Mouse (Mus musculus) kidney, embryonic 14.5 days (tissue): ENCODE data around the gene BC005561. TPM values are rescaled to one million over a fixed set of nuclear protein-coding genes. Genes with fewer than 3 reads are reported as not detected.

Source experiments
- ATAC-seq: fragments of 200-750 bp; cut with Nextera tagmentation; 2 replicates; pipeline ENCODE4 v1.8.0; 2017; ENCODE audit warnings: moderate number of reproducible peaks, mild to moderate bottlenecking, moderate TSS enrichment, moderate library complexity; ENCODE audit not compliant: low FRiP score, low TSS enrichment
- H3K27ac ChIP-seq: fragments of 300-500 bp; sonication (generic); 2 replicates; pipeline ENCODE4 v1.5.1; 2014; ENCODE audit warnings: low read depth, mild to moderate bottlenecking, low read length, moderate library complexity, mixed read lengths
- H3K27me3 ChIP-seq: fragments of 300-500 bp; sonication (generic); 2 replicates; pipeline ENCODE4 v1.6.1; 2014; ENCODE audit warnings: mild to moderate bottlenecking, low read length; ENCODE audit not compliant: control insufficient read depth, insufficient read depth
- H3K36me3 ChIP-seq: fragments of 300-500 bp; sonication (generic); 2 replicates; pipeline ENCODE4 v1.6.1; 2014; ENCODE audit warnings: low read length, mixed read lengths; ENCODE audit not compliant: control insufficient read depth, insufficient read depth
- H3K4me1 ChIP-seq: fragments of 300-500 bp; sonication (generic); 2 replicates; pipeline ENCODE4 v1.6.1; 2014; ENCODE audit warnings: low read length, mixed read lengths; ENCODE audit not compliant: control insufficient read depth, insufficient read depth
- H3K4me2 ChIP-seq: fragments of 300-500 bp; sonication (generic); replicated peaks from 2 replicates; pipeline ENCODE4 v1.6.1; 2014; ENCODE audit warnings: low read depth, mild to moderate bottlenecking, low read length
- H3K4me3 ChIP-seq: fragments of 300-500 bp; sonication (generic); 2 replicates; pipeline ENCODE4 v1.5.1; 2014; ENCODE audit warnings: mild to moderate bottlenecking, low read length
- H3K9ac ChIP-seq: fragments of 300-500 bp; sonication (generic); 2 replicates; pipeline ENCODE4 v1.6.1; 2014; ENCODE audit warnings: low read depth, mild to moderate bottlenecking, low read length, moderate library complexity
- H3K9me3 ChIP-seq: fragments of 300-500 bp; sonication (generic); 2 replicates; pipeline ENCODE4 v1.6.1; 2016; ENCODE audit warnings: low read length; ENCODE audit not compliant: control insufficient read depth
- WGBS: fragments of 180-500 bp; shearing (Covaris S2); extraction: QIAGEN DNeasy Blood & Tissue Kit; methylation state at CpG from one replicate; pipeline ENCODE4 v1.1.7; 2014; 5-methylcytosine and 5-hydroxymethylcytosine counted together
- polyA plus RNA-seq: library from polyadenylated mRNA; unstranded; fragments of >200 nt; fragmentation: Nextera tagmentation; extraction: Ambion mirVana; gene quantifications from 2 replicates; pipeline ENCODE4 v1.2.1, GENCODE M21; 2014

Gene BC005561
- 15.9 and 16.3 TPM in 2 replicates for polyA plus RNA-seq

- no peaks in the 10 kb centered on the region for H3K27me3 ChIP-seq
- peak within 1 kb of the TSS; percentile 70 for H3K4me2 ChIP-seq
- peaks cover 6% of the 10 kb centered on the region for H3K4me1 ChIP-seq
- peaks cover 17% of the 10 kb centered on the region for H3K36me3 ChIP-seq
- H3K4me3 ChIP-seq, result peak within 1 kb of the TSS; percentile 83
- peak within 1 kb of the TSS; percentile 89 for H3K9ac ChIP-seq
- peak; percentile 96 for ATAC-seq
- peak within 1 kb of the TSS; percentile 87 for H3K27ac ChIP-seq
- peaks cover 4% of the 10 kb centered on the region for H3K9me3 ChIP-seq
- under 1% methylated on average over 59 of the region's 83 CpGs for WGBS
These were observed at the start of gene BC005561 for GRCm38 (mm10) chr5:104508195-104508891. Gene BC005561, plus strand, starts transcription at chr5:104508352.

GRCm38 (mm10) chr5:104458832-104459705 lies 49.1 kb upstream of the BC005561 start, which contains the start of gene Pkd2:
Gene Pkd2, plus strand, starts transcription at chr5:104459450.
- Histone ChIP-seq H3K4me3 (peak within 1 kb of the TSS; percentile 87), H3K27ac (peak within 1 kb of the TSS; percentile 96), H3K4me2 (peak within 1 kb of the TSS; percentile 79), H3K9ac (peak within 1 kb of the TSS; percentile 96), H3K4me1 (peaks cover 9% of the 10 kb centered on the region; the same call in 1 of the 2 replicates), H3K36me3 (peaks cover 13% of the 10 kb centered on the region), H3K27me3 (no peaks in the 10 kb centered on the region), H3K9me3 (no peaks in the 10 kb centered on the region)
- peak; percentile 94 for ATAC-seq
- 9% methylated on average over 45 of the region's 46 CpGs for WGBS

- H3K27ac ChIP-seq, result peak overlapping the region; percentile 96
- peaks cover 9% of the 10 kb centered on the region; the same call in 1 of the 2 replicates for H3K4me1 ChIP-seq
- peaks cover 15% of the 10 kb centered on the region for H3K36me3 ChIP-seq
- WGBS, result under 1% methylated on average over 54 of the region's 82 CpGs
- H3K9me3 ChIP-seq, result no peaks in the 10 kb centered on the region
- peak overlapping the region; percentile 79 for H3K4me2 ChIP-seq
- peak overlapping the region; percentile 87 for H3K4me3 ChIP-seq
- peak; percentile 75 for ATAC-seq
- no peaks in the 10 kb centered on the region for H3K27me3 ChIP-seq
- peak overlapping the region; percentile 96 for H3K9ac ChIP-seq
These were observed 48.3 kb upstream of the BC005561 start for GRCm38 (mm10) chr5:104459706-104460455.

GRCm38 (mm10) chr5:104460456-104460838 lies 47.7 kb upstream of the BC005561 start:
- Histone ChIP-seq H3K36me3 (peaks cover 20% of the 10 kb centered on the region), H3K27ac (peak overlapping the region; percentile 96; the same call in 1 of the 2 replicates), H3K27me3 (no peaks in the 10 kb centered on the region), H3K4me3 (peak overlapping the region; percentile 87), H3K4me2 (peak overlapping the region; percentile 79), H3K9ac (peak overlapping the region; percentile 96), H3K4me1 (peaks cover 9% of the 10 kb centered on the region; the same call in 1 of the 2 replicates), H3K9me3 (no peaks in the 10 kb centered on the region)
- 32% methylated on average over 3 of the region's 3 CpGs for WGBS
- no peak for ATAC-seq

- Histone ChIP-seq H3K9ac (peak overlapping the region; percentile 9; the same call in 1 of the 2 replicates), H3K36me3 (peaks cover 25% of the 10 kb centered on the region), H3K27ac (no peak overlapping the region), H3K4me3 (peak overlapping the region; percentile 87), H3K4me2 (peak overlapping the region; percentile 79), H3K4me1 (peaks cover 9% of the 10 kb centered on the region; the same call in 1 of the 2 replicates), H3K27me3 (no peaks in the 10 kb centered on the region), H3K9me3 (no peaks in the 10 kb centered on the region)
- 9% methylated on average over 6 of the region's 7 CpGs for WGBS
- ATAC-seq, result no peak
These were observed 47.3 kb upstream of the BC005561 start for GRCm38 (mm10) chr5:104460856-104461255.

- 89% methylated on average over 8 of the region's 8 CpGs for WGBS
- H3K36me3 ChIP-seq, result peaks cover 52% of the 10 kb centered on the region
- no peak for ATAC-seq
These were observed 42.9 kb upstream of the BC005561 start for GRCm38 (mm10) chr5:104465279-104465678.

GRCm38 (mm10) chr5:104465731-104466130 lies 42.4 kb upstream of the BC005561 start:
- H3K4me1 ChIP-seq, result peaks cover 6% of the 10 kb centered on the region; the same call in 1 of the 2 replicates
- no peak overlapping the region for H3K4me3 ChIP-seq
- H3K27me3 ChIP-seq, result no peaks in the 10 kb centered on the region
- H3K36me3 ChIP-seq, result peaks cover 53% of the 10 kb centered on the region
- no peak for ATAC-seq
- H3K9me3 ChIP-seq, result no peaks in the 10 kb centered on the region
- no peak overlapping the region for H3K9ac ChIP-seq
- WGBS, result 91% methylated on average over 12 of the region's 12 CpGs
- H3K4me2 ChIP-seq, result no peak overlapping the region
- no peak overlapping the region for H3K27ac ChIP-seq

More at GRCm38 (mm10) chr5:104465279-104465678, 42.9 kb upstream of the BC005561 start:
- no peak overlapping the region for H3K9ac ChIP-seq
- no peaks in the 10 kb centered on the region for H3K27me3 ChIP-seq
- H3K27ac ChIP-seq, result no peak overlapping the region
- H3K4me2 ChIP-seq, result no peak overlapping the region
- peaks cover 8% of the 10 kb centered on the region; the same call in 1 of the 2 replicates for H3K4me1 ChIP-seq
- H3K9me3 ChIP-seq, result no peaks in the 10 kb centered on the region
- no peak overlapping the region for H3K4me3 ChIP-seq

- Histone ChIP-seq H3K9ac (no peak overlapping the region), H3K9me3 (no peaks in the 10 kb centered on the region), H3K36me3 (peaks cover 61% of the 10 kb centered on the region), H3K27me3 (no peaks in the 10 kb centered on the region), H3K4me2 (no peak overlapping the region), H3K27ac (no peak overlapping the region), H3K4me1 (no peaks in the 10 kb centered on the region), H3K4me3 (no peak overlapping the region)
- 89% methylated on average over 16 of the region's 16 CpGs for WGBS
- ATAC-seq, result no peak
These were observed 41.3 kb upstream of the BC005561 start for GRCm38 (mm10) chr5:104466816-104467215.
